Comparison of ENCODE assay signal across 11 mouse cellular contexts in genomic region chr6:114404128-114404527, GRCm38 (mm10). TPM values are rescaled to one million over a fixed set of nuclear protein-coding genes. Genes with fewer than 3 reads are reported as not detected.
DNase-seq lines count a peak whose midpoint lies in the region; ATAC-seq lines count a peak whose summit lies in the region.
"Had no signal": no experiment of that assay in that cellular context is flagged by ENCODE, and none has a peak within 500 bp of the region (broad histone marks: within the 10 kb centered on the region; RNA-seq: fewer than 3 reads in every experiment).

No protein-coding gene starts in this region.

- 62% methylated on average over 5 of the region's 5 CpGs for WGBS in midbrain, embryonic 16.5 days

- H3K27me3 ChIP-seq in midbrain, embryonic 16.5 days (ENCODE audit: control insufficient read depth, insufficient read depth, low read depth, low read length): peaks cover 11% of the 10 kb centered on the region; the same call in 1 of the 2 replicates

- no peaks in the 10 kb centered on the region; the same call in 1 of the 2 replicates for H3K9me3 ChIP-seq in midbrain, embryonic 16.5 days (replicated peaks; ENCODE audit: control insufficient read depth, low read length, poor library complexity, severe bottlenecking)

- DNase-seq in gastrocnemius, postnatal 14 days: peak; percentile 27
- DNase-seq in gastrocnemius, adult 8-10 months (ENCODE audit: low spot score in 2 of 2): no peak
- DNase-seq in kidney, postnatal 14 days: peak; percentile 31
- DNase-seq in kidney, adult 8-10 months: no peak
- DNase-seq in ZHBTc4 (ENCODE audit: low read depth, low spot score): peak; percentile 12
- peak; percentile 9 for DNase-seq in fibroblast of lung, adult 2 months (ENCODE audit: low read depth)
- DNase-seq: cerebellum, postnatal 36 days; liver; thymus, adult 18-20 months had no signal

- H3K4me3 ChIP-seq in midbrain, embryonic 16.5 days (ENCODE audit: low read depth, low read length): no peak overlapping the region
- H3K4me3 ChIP-seq: lung, embryonic 15.5 days had no signal

- intact Hi-C loops in gastrocnemius, postnatal 14 days (cut with DNase I; ENCODE audit: low total_unique reads): no loop called here

- H3K27ac ChIP-seq in midbrain, embryonic 16.5 days (ENCODE audit: low read length): no peak overlapping the region
- H3K27ac ChIP-seq: lung, embryonic 15.5 days had no signal

- ATAC-seq in midbrain, embryonic 16.5 days: no peak

- H3K4me2 ChIP-seq in midbrain, embryonic 16.5 days (ENCODE audit: low read length): no peak overlapping the region
- H3K4me2 ChIP-seq: lung, embryonic 15.5 days had no signal

- peaks cover 3% of the 10 kb centered on the region; the same call in 1 of the 2 replicates for H3K4me1 ChIP-seq in midbrain, embryonic 16.5 days (ENCODE audit: control insufficient read depth, insufficient read depth, low read length)

- no peak overlapping the region for H3K9ac ChIP-seq in midbrain, embryonic 16.5 days (ENCODE audit: low read depth, low read length)
- H3K9ac ChIP-seq: lung, embryonic 15.5 days had no signal

- no peaks in the 10 kb centered on the region for H3K36me3 ChIP-seq in midbrain, embryonic 16.5 days (ENCODE audit: control insufficient read depth, insufficient read depth, low read length)
- H3K36me3 ChIP-seq: lung, embryonic 15.5 days had no signal

RNA-seq across cellular contexts. Expression of gene Hrh1, which starts 6.4 kb away (rescaled TPM):
- under 1 TPM; 0.24 to 0.39 TPM for total RNA-seq in gastrocnemius, postnatal 14 days (2021)
- under 1 TPM; 0.16 to 0.31 (median 0.23) TPM for total RNA-seq in gastrocnemius, adult 8-10 months (2022)
- 1.5 and 1.8 TPM in 2 replicates for polyA plus RNA-seq in midbrain, embryonic 16.5 days (2015; fragmentation: Nextera tagmentation; extraction: Ambion mirVana)

Comparison
In these comparisons a context has a peak if more than half of its experiments do, and no peak if none do; other contexts are left out.
1. DNase-seq: peak in gastrocnemius, postnatal 14 days (single experiment), kidney, postnatal 14 days (single experiment), ZHBTc4 (single experiment) and fibroblast of lung, adult 2 months (single experiment); none in gastrocnemius, adult 8-10 months (0 of 2) and kidney, adult 8-10 months (0 of 2).